11 mouse cellular contexts compared by ENCODE assay signal in the genomic region with DNA sequence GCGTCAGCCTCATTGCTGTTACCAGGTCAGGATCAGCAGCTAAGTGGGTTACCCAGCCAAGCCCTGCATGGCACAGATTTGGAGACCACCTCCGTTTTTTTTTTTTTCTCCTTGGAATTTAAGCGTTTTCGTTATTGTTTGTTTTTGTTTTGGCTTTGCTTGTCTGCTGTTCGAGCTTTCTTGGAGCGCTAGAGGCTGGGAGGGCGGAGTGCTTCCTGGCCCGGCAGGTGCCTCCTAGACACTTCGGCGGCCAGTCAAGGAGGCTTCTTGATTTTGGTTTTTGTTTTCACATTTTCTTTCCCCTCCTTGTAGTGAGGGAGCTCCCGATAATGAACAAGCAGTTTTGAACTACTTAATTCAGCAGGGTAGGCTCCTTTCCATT. TPM values are rescaled to one million over a fixed set of nuclear protein-coding genes. Genes with fewer than 3 reads are reported as not detected.
DNase-seq lines count a peak whose midpoint lies in the region; ATAC-seq and TF ChIP-seq lines count a peak whose summit lies in the region.
"Had no signal": no experiment of that assay in that cellular context is flagged by ENCODE, and none has a peak within 500 bp of the region (broad histone marks: within the 10 kb centered on the region; RNA-seq: fewer than 3 reads in every experiment).

TSS of gene Nkx2-1 (minus strand) at position 25 of the 382 bp plus-strand sequence.

- H3K4me1 ChIP-seq in heart, embryonic 12.5 days (replicated peaks), result peaks cover 36% of the 10 kb centered on the region
- H3K4me1 ChIP-seq in lung, adult 2 months (ENCODE audit: control insufficient read depth, insufficient read depth, low read length), result peaks cover 5% of the 10 kb centered on the region; the same call in 1 of the 2 replicates
- H3K4me1 ChIP-seq in forebrain, embryonic 15.5 days, result peaks cover 27% of the 10 kb centered on the region
- 0 out of 2 replicates have a peak, but pooled peaks cover 4% of the 10 kb centered on the region for H3K4me1 ChIP-seq in stomach, embryonic 14.5 days (ENCODE audit: control insufficient read depth, insufficient read depth, low read length)

- H3K9me3 ChIP-seq in heart, embryonic 12.5 days (replicated peaks), result no peaks in the 10 kb centered on the region
- no peaks in the 10 kb centered on the region for H3K9me3 ChIP-seq in forebrain, embryonic 15.5 days
- no peaks in the 10 kb centered on the region for H3K9me3 ChIP-seq in stomach, embryonic 14.5 days (ENCODE audit: control insufficient read depth, low read depth, low read length)

- peak within 1 kb of the TSS; percentile 32 for H3K4me3 ChIP-seq in heart, embryonic 12.5 days
- peak within 1 kb of the TSS; percentile 82 for H3K4me3 ChIP-seq in lung, adult 2 months (replicated peaks; ENCODE audit: extremely low read depth, low read depth, low read length)
- H3K4me3 ChIP-seq in forebrain, embryonic 15.5 days, result peak within 1 kb of the TSS; percentile 35
- peak within 1 kb of the TSS; percentile 1; the same call in 1 of the 2 replicates for H3K4me3 ChIP-seq in stomach, embryonic 14.5 days (ENCODE audit: low read depth, low read length)

- no peak for TF ChIP-seq CTCF in lung, adult 2 months (IDR thresholded peaks at IDR 0.05; ENCODE audit: insufficient read depth, low read length)

- H3K27ac ChIP-seq in heart, embryonic 12.5 days (ENCODE audit: poor library complexity, severe bottlenecking), result no peak within 1 kb of the TSS
- H3K27ac ChIP-seq in forebrain, embryonic 15.5 days (replicated peaks), result peak within 1 kb of the TSS; percentile 75
- H3K27ac ChIP-seq in stomach, embryonic 14.5 days (ENCODE audit: low read length), result no peak within 1 kb of the TSS
- H3K27ac ChIP-seq: macrophage had no signal

- H3K36me3 ChIP-seq in heart, embryonic 12.5 days, result no peaks in the 10 kb centered on the region
- H3K36me3 ChIP-seq in forebrain, embryonic 15.5 days, result no peaks in the 10 kb centered on the region
- H3K36me3 ChIP-seq in stomach, embryonic 14.5 days (ENCODE audit: control insufficient read depth, insufficient read depth, low read length), result no peaks in the 10 kb centered on the region

- H3K27me3 ChIP-seq in heart, embryonic 12.5 days (replicated peaks), result peaks cover 95% of the 10 kb centered on the region
- H3K27me3 ChIP-seq in forebrain, embryonic 15.5 days, result peaks cover 84% of the 10 kb centered on the region
- peaks cover 79% of the 10 kb centered on the region for H3K27me3 ChIP-seq in stomach, embryonic 14.5 days (ENCODE audit: control insufficient read depth, insufficient read depth, low read length)

- WGBS in heart, embryonic 12.5 days, result 3% methylated on average over 11 of the region's 11 CpGs
- WGBS in lung, adult 2 months, result 2% methylated on average over 11 of the region's 11 CpGs
- whole genome bisulfite sequencing in forebrain, embryonic 15.5 days, result 2% methylated on average over 11 of the region's 11 CpGs
- WGBS in stomach, embryonic 14.5 days, result 2% methylated on average over 11 of the region's 11 CpGs

- no peak for ATAC-seq in heart, embryonic 12.5 days (ENCODE audit: insufficient number of reproducible peaks, low FRiP score)
- ATAC-seq in forebrain, embryonic 15.5 days (replicated peaks), result no peak
- ATAC-seq in stomach, embryonic 14.5 days (ENCODE audit: insufficient number of reproducible peaks, insufficient read depth, low FRiP score, low read depth), result no peak

- intact Hi-C loops in heart, postnatal 14 days (cut with DNase I), result no loop called here

- H3K4me2 ChIP-seq in heart, embryonic 12.5 days, result peak within 1 kb of the TSS; percentile 69
- H3K4me2 ChIP-seq in forebrain, embryonic 15.5 days (replicated peaks), result peak within 1 kb of the TSS; percentile 38
- H3K4me2 ChIP-seq in stomach, embryonic 14.5 days (replicated peaks; ENCODE audit: low read depth, low read length), result no peak within 1 kb of the TSS

- TF ChIP-seq POLR2A in lung, adult 2 months (IDR thresholded peaks at IDR 0.05; ENCODE audit: borderline replicate concordance, extremely low read depth, low read depth, low read length), result no peak

- no peak for DNase-seq in heart, postnatal 14 days
- no peak for DNase-seq in lung, adult 2 months
- DNase-seq in lung, adult 18-20 months, result no peak
- DNase-seq in spleen, adult 12 weeks (ENCODE audit: low spot score), result no peak
- no peak for DNase-seq in spleen, postnatal 36 days (ENCODE audit: low spot score in 2 of 2)
- DNase-seq: layer of hippocampus, postnatal 36 days had no signal

- H3K9ac ChIP-seq in heart, embryonic 12.5 days, result no peak within 1 kb of the TSS
- H3K9ac ChIP-seq in forebrain, embryonic 15.5 days (replicated peaks), result peak within 1 kb of the TSS; percentile 32; the same call in 1 of the 2 replicates
- no peak within 1 kb of the TSS for H3K9ac ChIP-seq in stomach, embryonic 14.5 days (replicated peaks; ENCODE audit: low read depth, low read length)

RNA-seq across cellular contexts. Expression of gene Nkx2-1, which starts in this region (rescaled TPM):
- polyA plus RNA-seq in heart, embryonic 12.5 days (2016; fragmentation: Nextera tagmentation; extraction: Ambion mirVana), result 0.11 and 1.3 TPM in 2 replicates
- total RNA-seq in heart, postnatal 14 days (2021), result under 1 TPM in 1 of 2 experiments, not detected in 1; 0.19 TPM
- polyA plus RNA-seq in lung, adult 2 months (2012; rRNA removed), result 267 and 400 TPM in 2 replicates
- 8.2 and 11.0 TPM in 2 replicates for polyA plus RNA-seq in forebrain, embryonic 15.5 days (2015; fragmentation: Nextera tagmentation; extraction: Ambion mirVana)
- polyA plus RNA-seq in stomach, embryonic 14.5 days (2014; fragmentation: Nextera tagmentation; extraction: Ambion mirVana), result not detected in 2 replicates
- polyA plus RNA-seq: macrophage; stomach, embryonic 16.5 days had no signal

Comparison
In these comparisons a context has a peak if more than half of its experiments do, and no peak if none do; other contexts are left out.
1. RNA of gene Nkx2-1 (polyA plus RNA-seq): 267 to 400 TPM in lung, adult 2 months; 8.2 to 11.0 TPM in forebrain, embryonic 15.5 days, 0.11 to 1.3 TPM in heart, embryonic 12.5 days and not detected in stomach, embryonic 14.5 days; every median in the first group is over 10 times any median in the second.
2. H3K4me3 ChIP-seq: peak in every context shown above with its lines; median percentile 82 in lung, adult 2 months; 35 in forebrain, embryonic 15.5 days; 32 in heart, embryonic 12.5 days; 1 in stomach, embryonic 14.5 days.